Mouse (Mus musculus) cerebellum, adult 2 months (tissue): ENCODE measurements around the gene Mettl23.

Source experiments
- CTCF ChIP-seq: fragments of 200-500 bp; IDR thresholded peaks from 2 replicates; pipeline ENCODE4 v1.5.1; 2011; ENCODE audit warnings: low read depth, mild to moderate bottlenecking, control low read depth, low read length, moderate library complexity, borderline replicate concordance; ENCODE audit not compliant: insufficient read depth
- POLR2A ChIP-seq: fragments of 200-500 bp; IDR thresholded peaks from 2 replicates; pipeline ENCODE4 v1.6.1; 2011; ENCODE audit warnings: low read length, control low read depth, borderline replicate concordance; ENCODE audit not compliant: insufficient read depth

GRCm38 (mm10) chr11:116814076-116814883 lies 28.8 kb upstream of the Mettl23 start:
- TF ChIP-seq CTCF = no peak
- TF ChIP-seq POLR2A = no peak
